Mouse (Mus musculus) lung, adult 18-20 months (tissue): Measurements from ENCODE around the gene 1810049J17Rik.

Source experiments
- DNase-seq, 2 experiments: peaks; one replicate each; pipeline ENCODE4 v3.0.0; 2022; ENCODE audit warnings: mixed read lengths in 2 of 2

Gene 1810049J17Rik

DNA sequence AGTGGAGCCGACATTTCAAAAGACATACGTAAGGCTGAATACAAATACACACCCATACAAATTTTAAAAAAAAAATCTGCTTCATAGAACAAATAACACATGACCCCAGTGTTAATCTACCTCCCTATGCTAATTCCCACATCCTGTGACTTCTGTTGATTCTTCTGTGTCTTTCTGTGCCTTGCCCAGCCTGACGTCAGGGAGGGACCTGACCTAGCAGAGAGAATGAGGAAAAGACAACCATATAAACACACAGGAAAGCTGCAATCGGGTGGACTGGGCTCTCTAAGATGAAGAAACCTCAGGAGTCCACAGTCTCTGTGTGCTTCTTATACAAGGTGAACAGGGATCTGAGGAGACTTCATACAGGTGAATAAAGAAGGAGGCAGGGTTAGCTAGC lies 14.6 kb downstream of the 1810049J17Rik start:
- peak in 1 of 2 experiments; percentile 46 for DNase-seq

- DNase-seq = no peak
Observed at GRCm38 (mm10) chr15:12306188-12307071, 15.3 kb downstream of the 1810049J17Rik start.

DNA sequence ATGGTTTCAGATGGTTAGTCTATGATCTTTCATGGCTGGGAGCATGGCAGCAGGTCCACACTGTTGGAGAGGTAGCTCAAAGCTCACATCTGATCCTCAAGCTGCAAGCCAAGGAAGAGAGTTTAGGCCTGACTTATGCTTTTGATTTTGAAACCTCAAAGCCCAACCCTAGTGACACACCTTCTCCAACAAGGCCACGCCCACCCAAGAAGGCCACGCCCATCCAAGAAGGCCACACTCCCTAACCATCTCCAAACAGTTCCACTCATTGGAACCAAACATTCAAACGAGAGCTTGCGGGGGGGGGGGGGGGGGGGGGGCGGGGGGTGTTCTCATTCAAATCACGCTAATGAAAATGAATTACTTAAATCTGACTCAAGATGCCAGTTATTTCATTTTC lies 19.9 kb downstream of the 1810049J17Rik start:
- no peak for DNase-seq

DNA sequence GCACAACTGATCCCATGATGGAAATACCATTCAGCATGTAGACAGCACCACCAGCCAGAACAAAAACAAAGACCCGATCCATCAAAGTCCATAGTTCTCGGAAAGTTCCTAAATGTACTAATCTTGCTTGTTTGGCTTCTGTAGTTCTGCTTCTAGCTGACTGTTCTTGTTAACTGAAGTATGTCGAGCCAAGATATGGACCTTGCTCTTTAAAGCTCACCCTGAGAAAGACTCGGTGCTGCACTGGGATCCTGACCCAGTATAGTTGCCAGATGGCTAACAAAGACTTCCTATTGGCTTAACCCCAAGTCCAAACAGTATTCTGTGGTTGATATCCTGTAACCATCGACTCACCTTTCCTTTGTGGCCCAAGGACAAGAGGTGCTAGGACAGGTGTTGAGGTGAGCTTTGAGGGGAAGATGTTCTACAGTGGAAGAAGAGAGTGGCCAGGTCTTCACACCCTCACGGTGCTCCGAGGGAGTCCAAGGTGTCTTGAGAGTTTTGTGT lies 23.4 kb downstream of the 1810049J17Rik start:
- DNase-seq = peak in 1 of 2 experiments; percentile 10

- DNase-seq = no peak
Observed at GRCm38 (mm10) chr15:12296228-12296627, 25.5 kb downstream of the 1810049J17Rik start.

- DNase-seq = no peak
Observed at GRCm38 (mm10) chr15:12291757-12292156, 29.9 kb downstream of the 1810049J17Rik start.

GRCm38 (mm10) chr15:12290330-12290729 lies 31.4 kb downstream of the 1810049J17Rik start:
- no peak for DNase-seq

DNA sequence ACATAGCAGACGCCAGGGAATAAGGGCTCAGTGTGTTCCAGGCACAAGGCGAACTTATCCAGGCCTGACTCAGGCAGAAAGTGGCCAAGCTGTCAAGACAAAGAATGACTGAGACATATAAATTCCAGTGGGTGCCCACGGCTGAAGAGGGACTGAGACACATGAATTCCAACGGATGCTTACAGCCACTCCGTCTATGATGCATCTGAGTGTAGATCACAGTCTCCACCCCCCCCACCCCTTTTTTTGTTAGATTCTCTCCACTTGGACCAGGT lies 36.2 kb downstream of the 1810049J17Rik start:
- DNase-seq = no peak

DNA sequence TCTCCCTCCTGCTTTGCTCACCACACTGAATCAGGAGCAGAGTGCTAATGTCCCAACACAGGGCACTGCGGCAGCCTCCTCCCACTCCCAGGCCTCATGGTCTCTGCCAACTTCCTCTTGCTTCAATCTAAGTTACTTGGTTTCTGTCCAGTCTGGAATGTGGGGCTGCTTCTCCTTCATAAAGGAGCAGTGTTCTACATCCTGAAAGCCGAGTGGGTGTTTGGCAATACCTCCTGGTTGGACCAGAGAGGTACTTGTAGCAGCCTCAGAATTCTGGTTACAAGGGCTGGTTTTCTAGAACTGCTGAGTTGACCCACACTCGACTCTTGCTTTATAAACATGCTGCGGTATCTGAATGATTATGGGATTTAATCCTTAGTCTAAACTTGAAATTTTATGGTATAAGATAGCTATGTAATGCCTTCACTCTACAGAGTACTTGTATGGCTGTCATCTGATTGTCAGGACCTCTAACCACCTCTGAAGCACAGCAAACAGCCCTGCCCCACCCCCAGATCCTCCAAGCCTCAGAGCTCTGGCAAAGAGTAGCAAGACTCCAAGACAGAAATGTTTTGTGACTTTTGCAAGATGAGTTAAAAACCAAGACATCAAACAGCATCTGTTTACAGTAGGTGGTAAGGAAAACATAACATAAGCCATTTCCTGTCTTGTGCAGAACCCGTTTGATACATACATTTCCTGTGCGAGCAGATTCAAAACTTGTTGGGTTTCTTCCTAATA lies 36.7 kb downstream of the 1810049J17Rik start:
- peak; percentile 76 to 88 for DNase-seq

DNA sequence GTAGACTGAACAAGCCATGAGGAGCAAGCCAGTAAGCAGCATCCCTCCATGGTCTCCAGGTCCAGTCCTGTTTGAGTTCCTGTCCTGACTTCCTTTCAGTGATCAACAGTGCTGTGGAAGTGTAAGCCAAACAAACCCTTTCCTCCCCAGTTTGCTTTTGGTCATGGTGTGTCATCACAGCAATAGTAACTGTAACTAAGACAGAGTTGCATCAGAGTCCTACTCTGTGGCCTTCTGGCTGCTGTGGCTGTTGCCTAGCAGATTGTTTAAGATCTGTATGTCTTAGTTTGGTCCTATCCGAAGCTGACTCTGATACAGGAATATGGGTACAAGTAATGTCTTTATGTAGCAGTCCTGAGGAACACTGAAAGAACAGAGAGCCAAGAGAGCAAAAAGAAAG lies 41.9 kb downstream of the 1810049J17Rik start:
- no peak for DNase-seq

GRCm38 (mm10) chr15:12275091-12275623 lies 46.5 kb downstream of the 1810049J17Rik start:
- no peak for DNase-seq

DNA sequence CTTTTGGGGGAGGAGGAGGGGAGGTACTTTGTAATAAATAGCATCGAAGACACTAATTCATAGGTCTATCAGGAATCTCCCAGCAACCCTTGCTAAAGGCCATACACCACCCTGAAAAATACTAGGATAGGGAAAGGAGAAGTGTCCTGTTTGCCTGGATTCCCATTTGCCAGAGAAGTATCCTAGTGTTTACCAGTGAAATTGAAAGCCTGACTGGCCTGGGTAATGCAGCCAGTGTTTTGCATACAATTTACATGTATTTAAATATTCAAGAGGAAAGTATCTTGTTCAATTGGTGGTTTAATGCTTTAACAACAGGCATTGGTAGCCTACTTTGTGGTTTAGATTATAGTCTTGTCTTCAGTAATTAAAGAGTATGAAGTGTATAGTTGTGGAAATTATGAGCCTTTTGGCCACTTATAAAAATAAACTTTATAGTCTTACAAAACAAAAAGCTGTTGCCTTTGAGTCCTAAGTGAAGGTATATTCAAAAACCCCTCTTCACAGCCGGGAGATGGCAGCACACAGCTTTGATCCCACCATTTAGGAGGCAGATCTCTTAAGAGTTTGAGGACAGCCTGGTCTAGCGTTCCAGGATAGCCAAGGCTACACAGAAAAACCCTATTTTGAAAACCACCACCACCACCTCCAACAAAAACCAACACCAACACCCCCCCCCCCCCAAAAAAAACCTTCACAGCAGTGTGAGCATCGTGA lies 47.5 kb downstream of the 1810049J17Rik start:
- DNase-seq = no peak

- DNase-seq = no peak
Observed at GRCm38 (mm10) chr15:12273325-12274052, 48.2 kb downstream of the 1810049J17Rik start.
